Mouse (Mus musculus): ENCODE measurements around the gene Akap8.

GRCm38 (mm10) chr17:32307963-32308362 is 13.1 kb downstream of the Akap8 start:
- TF ChIP-seq CTCF (IDR thresholded peaks at IDR 0.05; ENCODE audit: insufficient read depth, low read length) (no peak), POLR2A (IDR thresholded peaks at IDR 0.05; ENCODE audit: borderline replicate concordance, extremely low read depth, low read depth, low read length) (no peak)

All from lung, adult 2 months (tissue).